Mouse (Mus musculus) myocyte (in vitro differentiated cells): ENCODE measurements around the gene Zfp69.

Experiments used
- CEBPB ChIP-seq: IDR thresholded peaks from 2 replicates; pipeline ENCODE4 v1.6.1; 2011; ENCODE audit warnings: mild to moderate bottlenecking, moderate library complexity; ENCODE audit not compliant: poor library complexity, insufficient read depth, severe bottlenecking
- E2F4 ChIP-seq: IDR thresholded peaks from one replicate; pipeline ENCODE4 v1.6.1; 2011; ENCODE audit warnings: mild to moderate bottlenecking, control low read depth, moderate library complexity; ENCODE audit not compliant: insufficient read depth
- MAX ChIP-seq: IDR thresholded peaks from one replicate; pipeline ENCODE4 v1.6.1; 2011; ENCODE audit warnings: low read depth, mild to moderate bottlenecking, control low read depth
- MYOD1 ChIP-seq, 3 experiments: IDR thresholded peaks; one replicate each; pipeline ENCODE4 v1.6.1; 2011; ENCODE audit warnings: control low read depth in 2 of 3, low read depth in 2 of 3, mild to moderate bottlenecking in 2 of 3, moderate library complexity in 1 of 3; ENCODE audit not compliant: insufficient read length in 2 of 3, control insufficient read depth in 1 of 3
- MYOG ChIP-seq, 3 experiments: IDR thresholded peaks; one replicate each; pipeline ENCODE4 v1.6.1; 2011; ENCODE audit warnings: control low read depth in 2 of 3, low read depth in 2 of 3, mild to moderate bottlenecking in 2 of 3; ENCODE audit not compliant: insufficient read length in 2 of 3, control insufficient read depth in 1 of 3, insufficient read depth in 1 of 3
- POLR2A ChIP-seq: IDR thresholded peaks from one replicate; pipeline ENCODE4 v1.6.1; 2011; ENCODE audit warnings: low read depth, mild to moderate bottlenecking, control low read depth, moderate library complexity; ENCODE audit not compliant: insufficient read length
- POLR2AphosphoS2 ChIP-seq: IDR thresholded peaks from one replicate; pipeline ENCODE4 v1.6.1; 2011; ENCODE audit warnings: low read depth, control low read depth; ENCODE audit not compliant: insufficient read length
- REST ChIP-seq: IDR thresholded peaks from one replicate; pipeline ENCODE4 v1.6.1; 2011; ENCODE audit warnings: mild to moderate bottlenecking, control low read depth, moderate library complexity; ENCODE audit not compliant: insufficient read depth, insufficient read length
- TCF12 ChIP-seq: IDR thresholded peaks from one replicate; pipeline ENCODE4 v1.6.1; 2011; ENCODE audit warnings: mild to moderate bottlenecking, control low read depth; ENCODE audit not compliant: poor library complexity, insufficient read depth, severe bottlenecking
- TCF3 ChIP-seq: IDR thresholded peaks from one replicate; pipeline ENCODE4 v1.6.1; 2011; ENCODE audit warnings: low read depth, control low read depth; ENCODE audit not compliant: insufficient read length
- USF1 ChIP-seq: IDR thresholded peaks from one replicate; pipeline ENCODE4 v1.6.1; 2011; ENCODE audit warnings: low read depth, mild to moderate bottlenecking, control low read depth, moderate library complexity

- no peak for TF ChIP-seq POLR2A
- no peak for TF ChIP-seq USF1
- TF ChIP-seq TCF12: no peak
- no peak for TF ChIP-seq MAX
- TF ChIP-seq E2F4: no peak
- TF ChIP-seq REST: no peak
- TF ChIP-seq TCF3: no peak
- TF ChIP-seq MYOG (IDR thresholded peaks at IDR 0.05; ENCODE audit: control insufficient read depth in 1 of 3, insufficient read depth in 1 of 3, insufficient read length in 2 of 3, low read depth in 2 of 3): no peak
- no peak for TF ChIP-seq POLR2AphosphoS2
- no peak for TF ChIP-seq MYOD1 (IDR thresholded peaks at IDR 0.05; ENCODE audit: control insufficient read depth in 1 of 3, insufficient read length in 2 of 3, low read depth in 2 of 3)
- no peak for TF ChIP-seq CEBPB
Measured at GRCm38 (mm10) chr4:120913443-120913842, 38.1 kb downstream of the Zfp69 start.
